In the genomic region with DNA sequence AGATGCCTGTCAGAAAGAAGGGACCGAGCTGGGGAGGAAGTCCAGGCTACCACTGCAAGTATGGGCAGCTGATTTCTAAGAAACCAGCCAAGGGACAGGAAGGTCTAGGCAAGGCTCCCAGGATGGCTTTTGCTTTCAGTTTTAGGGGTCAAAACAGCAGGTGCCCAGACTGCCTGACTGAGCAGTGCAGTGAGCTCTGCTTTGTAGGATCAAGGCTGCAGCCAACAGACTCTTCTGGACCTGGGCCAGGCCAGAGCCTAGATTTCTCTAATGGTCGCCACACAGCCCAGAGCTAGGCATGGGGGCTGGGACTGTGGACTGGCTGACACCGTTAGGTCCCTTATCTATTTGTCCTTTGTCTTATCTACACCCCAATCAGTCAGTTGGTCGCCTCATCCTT, we compare ENCODE assay signal across 27 mouse cellular contexts. TPM values are rescaled to one million over a fixed set of nuclear protein-coding genes. Genes with fewer than 3 reads are reported as not detected.
DNase-seq lines count a peak whose midpoint lies in the region; ATAC-seq lines count a peak whose summit lies in the region.
"Had no signal": no experiment of that assay in that cellular context is flagged by ENCODE, and none has a peak within 500 bp of the region (broad histone marks: within the 10 kb centered on the region; RNA-seq: fewer than 3 reads in every experiment).

No protein-coding gene starts in this region.

- no peaks in the 10 kb centered on the region for H3K4me1 ChIP-seq in midbrain, embryonic 11.5 days (ENCODE audit: control insufficient read depth, insufficient read depth, low read length)
- no peaks in the 10 kb centered on the region for H3K4me1 ChIP-seq in midbrain, embryonic 14.5 days (ENCODE audit: control insufficient read depth, insufficient read depth, low read length)
- H3K4me1 ChIP-seq: midbrain, embryonic 12.5 days had no signal

- H3K4me2 ChIP-seq in midbrain, embryonic 11.5 days: no peak overlapping the region
- H3K4me2 ChIP-seq in midbrain, embryonic 14.5 days (ENCODE audit: low read length): no peak overlapping the region
- H3K4me2 ChIP-seq: hindbrain, embryonic 14.5 days; midbrain, embryonic 12.5 days had no signal

- no peak overlapping the region for H3K4me3 ChIP-seq in midbrain, embryonic 11.5 days (ENCODE audit: low read depth, low read length)
- no peak overlapping the region for H3K4me3 ChIP-seq in midbrain, embryonic 14.5 days (replicated peaks; ENCODE audit: low read depth, low read length)
- H3K4me3 ChIP-seq: midbrain, embryonic 12.5 days; myocyte had no signal

- H3K36me3 ChIP-seq in midbrain, embryonic 11.5 days (ENCODE audit: control insufficient read depth, insufficient read depth, low read length): no peaks in the 10 kb centered on the region
- H3K36me3 ChIP-seq in midbrain, embryonic 14.5 days (ENCODE audit: control insufficient read depth, insufficient read depth, low read length): no peaks in the 10 kb centered on the region
- H3K36me3 ChIP-seq: midbrain, embryonic 12.5 days had no signal

- 68% methylated on average over 4 of the region's 4 CpGs for whole genome bisulfite sequencing in midbrain, embryonic 11.5 days
- 72% methylated on average over 4 of the region's 4 CpGs for WGBS in midbrain, embryonic 14.5 days

- DNase-seq in midbrain, embryonic 11.5 days (ENCODE audit: low spot score, missing footprints): peak; percentile 47
- no peak for DNase-seq in midbrain, embryonic 14.5 days
- peak; percentile 54 for DNase-seq in CD4-positive, CD25-positive, alpha-beta regulatory T cell, adult 2 months (ENCODE audit: low read depth, low spot score)
- DNase-seq in urinary bladder, postnatal 4 days (ENCODE audit: low spot score in 2 of 2): no peak
- DNase-seq in frontal cortex, postnatal 10 days (ENCODE audit: low spot score in 2 of 2): no peak
- DNase-seq in lung, postnatal 14 days: no peak
- DNase-seq: cerebellum, adult 11-12 months; gastrocnemius, postnatal 10 days; heart, postnatal 10 days; kidney, adult 11 months; kidney, postnatal 14 days; right cerebral cortex, postnatal 25 days; thymus, postnatal 14 days had no signal

- H3K9ac ChIP-seq in midbrain, embryonic 11.5 days (ENCODE audit: low read length): no peak overlapping the region
- H3K9ac ChIP-seq in midbrain, embryonic 14.5 days (replicated peaks; ENCODE audit: low read length): no peak overlapping the region
- H3K9ac ChIP-seq: hindbrain, embryonic 14.5 days; midbrain, embryonic 12.5 days had no signal

- no peak overlapping the region for H3K27ac ChIP-seq in midbrain, embryonic 11.5 days (ENCODE audit: low read depth, low read length)
- no peak overlapping the region for H3K27ac ChIP-seq in midbrain, embryonic 14.5 days (replicated peaks; ENCODE audit: low read depth, low read length)
- H3K27ac ChIP-seq: hindbrain, embryonic 14.5 days; midbrain, embryonic 12.5 days had no signal

- no peaks in the 10 kb centered on the region for H3K27me3 ChIP-seq in midbrain, embryonic 11.5 days (ENCODE audit: control insufficient read depth, insufficient read depth, low read length)
- no peaks in the 10 kb centered on the region for H3K27me3 ChIP-seq in midbrain, embryonic 14.5 days (ENCODE audit: control insufficient read depth, insufficient read depth, low read length)
- H3K27me3 ChIP-seq: midbrain, embryonic 12.5 days had no signal

- H3K9me3 ChIP-seq in midbrain, embryonic 11.5 days (ENCODE audit: control insufficient read depth, low read length): no peaks in the 10 kb centered on the region
- no peaks in the 10 kb centered on the region for H3K9me3 ChIP-seq in midbrain, embryonic 14.5 days (ENCODE audit: control insufficient read depth, low read length)
- H3K9me3 ChIP-seq: midbrain, embryonic 12.5 days had no signal

- ATAC-seq in midbrain, embryonic 11.5 days (ENCODE audit: low FRiP score): no peak
- ATAC-seq in midbrain, embryonic 14.5 days (ENCODE audit: low FRiP score, low TSS enrichment): no peak
- peak; percentile 6 for ATAC-seq in activated CD4-positive, CD25-positive, alpha-beta regulatory T cell, adult 4 months
- peak; percentile 25 for ATAC-seq in megakaryocyte, adult 5-6 weeks (ENCODE audit: poor library complexity, severe bottlenecking)

RNA-seq across cellular contexts. Expression of a gene that starts 10.6 kb away (rescaled TPM):
- polyA plus RNA-seq in midbrain, embryonic 11.5 days (2014; fragmentation: Nextera tagmentation; extraction: Ambion mirVana): 2.2 and 2.5 TPM in 2 replicates
- 2.5 and 2.7 TPM in 2 replicates for polyA plus RNA-seq in midbrain, embryonic 14.5 days (2014; fragmentation: Nextera tagmentation; extraction: Ambion mirVana)
- polyA plus RNA-seq in activated CD4-positive, CD25-positive, alpha-beta regulatory T cell, adult 4 months (2017; shearing (Covaris generic)): 1 to 10 TPM; 4.0 to 4.6 TPM
- total RNA-seq in megakaryocyte, adult 5-6 weeks (2015): 0.54 and 0.59 TPM in 2 replicates
- 0.73 and 1.7 TPM in 2 replicates for total RNA-seq in megakaryocyte, adult 5-6 weeks (2017)

RNA-seq across cellular contexts. Expression of a gene that starts 13.7 kb away (rescaled TPM):
- polyA plus RNA-seq in midbrain, embryonic 11.5 days (2014; fragmentation: Nextera tagmentation; extraction: Ambion mirVana): not detected in 2 replicates
- not detected in 2 replicates for polyA plus RNA-seq in midbrain, embryonic 14.5 days (2014; fragmentation: Nextera tagmentation; extraction: Ambion mirVana)
- polyA plus RNA-seq in activated CD4-positive, CD25-positive, alpha-beta regulatory T cell, adult 4 months (2017; shearing (Covaris generic)): 1 to 10 TPM; 5.7 to 6.3 TPM
- not detected in 2 replicates for total RNA-seq in megakaryocyte, adult 5-6 weeks (2015)
- not detected in 2 replicates for total RNA-seq in megakaryocyte, adult 5-6 weeks (2017)
- total RNA-seq: gastrocnemius, postnatal 10 days; heart, adult 8-10 months; heart, postnatal 10 days; layer of hippocampus, postnatal 14 days; left cerebral cortex, postnatal 36 days; liver, adult 2 months had no signal
- polyA plus RNA-seq: brain, embryonic 14.5 days; embryonic facial prominence, embryonic 14.5 days; forebrain, embryonic 11.5 days; hindbrain, embryonic 14.5 days; liver, adult 2 months; lung, embryonic 16.5 days; midbrain, embryonic 12.5 days; stomach, embryonic 14.5 days had no signal

RNA-seq across cellular contexts. Expression of a gene that starts 16.0 kb away (rescaled TPM):
- polyA plus RNA-seq in midbrain, embryonic 11.5 days (2014; fragmentation: Nextera tagmentation; extraction: Ambion mirVana): not detected in 2 replicates
- polyA plus RNA-seq in midbrain, embryonic 14.5 days (2014; fragmentation: Nextera tagmentation; extraction: Ambion mirVana): not detected in 2 replicates
- not detected for polyA plus RNA-seq in activated CD4-positive, CD25-positive, alpha-beta regulatory T cell, adult 4 months (2017; shearing (Covaris generic))
- total RNA-seq in megakaryocyte, adult 5-6 weeks (2015): not detected in 2 replicates
- not detected in 2 replicates for total RNA-seq in megakaryocyte, adult 5-6 weeks (2017)
- total RNA-seq: gastrocnemius, postnatal 10 days; heart, adult 8-10 months; heart, postnatal 10 days; layer of hippocampus, postnatal 14 days; left cerebral cortex, postnatal 36 days; liver, adult 2 months had no signal
- polyA plus RNA-seq: brain, embryonic 14.5 days; embryonic facial prominence, embryonic 14.5 days; forebrain, embryonic 11.5 days; hindbrain, embryonic 14.5 days; liver, adult 2 months; lung, embryonic 16.5 days; midbrain, embryonic 12.5 days; myocyte; stomach, embryonic 14.5 days had no signal

RNA-seq across cellular contexts. Expression of a gene that starts 21.2 kb away (rescaled TPM):
- not detected in 2 replicates for polyA plus RNA-seq in midbrain, embryonic 11.5 days (2014; fragmentation: Nextera tagmentation; extraction: Ambion mirVana)
- not detected in 2 replicates for polyA plus RNA-seq in midbrain, embryonic 14.5 days (2014; fragmentation: Nextera tagmentation; extraction: Ambion mirVana)
- not detected for polyA plus RNA-seq in activated CD4-positive, CD25-positive, alpha-beta regulatory T cell, adult 4 months (2017; shearing (Covaris generic))
- total RNA-seq in megakaryocyte, adult 5-6 weeks (2015): not detected in 2 replicates
- total RNA-seq in megakaryocyte, adult 5-6 weeks (2017): not detected in 2 replicates
- total RNA-seq: gastrocnemius, postnatal 10 days; heart, adult 8-10 months; heart, postnatal 10 days; layer of hippocampus, postnatal 14 days; left cerebral cortex, postnatal 36 days; liver, adult 2 months had no signal
- polyA plus RNA-seq: brain, embryonic 14.5 days; embryonic facial prominence, embryonic 14.5 days; forebrain, embryonic 11.5 days; hindbrain, embryonic 14.5 days; liver, adult 2 months; lung, embryonic 16.5 days; midbrain, embryonic 12.5 days; myocyte; stomach, embryonic 14.5 days had no signal

RNA-seq across cellular contexts. Expression of a gene that starts 30.9 kb away (rescaled TPM):
- polyA plus RNA-seq in midbrain, embryonic 11.5 days (2014; fragmentation: Nextera tagmentation; extraction: Ambion mirVana): not detected in 2 replicates
- polyA plus RNA-seq in midbrain, embryonic 14.5 days (2014; fragmentation: Nextera tagmentation; extraction: Ambion mirVana): 0.74 TPM in 1 of 2 replicates, not detected in the other
- under 1 TPM in 1 of 2 experiments, not detected in 1; 0.77 TPM for polyA plus RNA-seq in activated CD4-positive, CD25-positive, alpha-beta regulatory T cell, adult 4 months (2017; shearing (Covaris generic))
- not detected in 2 replicates for total RNA-seq in megakaryocyte, adult 5-6 weeks (2015)
- total RNA-seq in megakaryocyte, adult 5-6 weeks (2017): not detected in 2 replicates
- total RNA-seq: gastrocnemius, postnatal 10 days; heart, adult 8-10 months; heart, postnatal 10 days; layer of hippocampus, postnatal 14 days; left cerebral cortex, postnatal 36 days; liver, adult 2 months had no signal
- polyA plus RNA-seq: brain, embryonic 14.5 days; embryonic facial prominence, embryonic 14.5 days; forebrain, embryonic 11.5 days; liver, adult 2 months; lung, embryonic 16.5 days; midbrain, embryonic 12.5 days; myocyte; stomach, embryonic 14.5 days had no signal

Comparison
In these comparisons a context has a peak if more than half of its experiments do, and no peak if none do; other contexts are left out.
1. DNase-seq: peak in midbrain, embryonic 11.5 days (single experiment) and CD4-positive, CD25-positive, alpha-beta regulatory T cell, adult 2 months (single experiment); none in midbrain, embryonic 14.5 days (single experiment), urinary bladder, postnatal 4 days (0 of 2), frontal cortex, postnatal 10 days (0 of 2) and lung, postnatal 14 days (single experiment).
2. ATAC-seq: peak in activated CD4-positive, CD25-positive, alpha-beta regulatory T cell, adult 4 months (single experiment) and megakaryocyte, adult 5-6 weeks (single experiment); none in midbrain, embryonic 11.5 days (single experiment) and midbrain, embryonic 14.5 days (single experiment).